Mouse (Mus musculus) embryo, embryonic 10.5 days (tissue): ENCODE data around the gene 4931414P19Rik.

Source experiments
- DNase-seq: peaks from one replicate; pipeline ENCODE4 v3.0.0-alpha.2; 2015; ENCODE audit warnings: low spot score

The 4931414P19Rik gene

DNA sequence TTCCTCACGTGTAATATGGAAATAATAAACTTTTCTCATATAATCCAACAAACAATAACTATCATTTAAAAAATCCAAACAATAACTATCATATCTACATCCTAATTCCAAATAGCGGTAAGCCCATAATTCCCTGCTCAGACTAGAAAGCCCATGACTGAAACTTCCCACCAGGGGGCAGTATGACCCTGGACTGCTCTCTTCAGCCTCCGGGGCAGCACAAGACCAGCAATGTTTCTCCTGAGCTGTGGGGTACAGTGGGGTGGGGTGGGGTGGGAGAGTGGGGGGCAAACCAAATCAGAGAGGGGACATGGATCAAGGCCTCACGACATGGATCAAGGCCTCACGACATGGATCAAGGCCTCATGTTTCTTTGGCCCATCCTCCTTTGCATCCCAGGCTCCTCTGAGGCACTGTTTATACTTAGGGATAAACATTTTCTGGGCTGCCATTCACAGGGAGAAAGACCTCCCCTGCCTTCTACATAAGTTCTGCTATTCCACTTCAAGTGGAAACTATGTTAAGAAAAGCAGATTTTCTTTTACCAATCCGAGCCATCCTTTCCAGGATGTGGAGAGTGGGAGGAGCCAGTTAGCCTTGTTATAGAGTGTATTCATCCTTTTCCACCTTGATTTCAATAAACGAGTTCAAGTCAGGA, 22.0 kb downstream of the 4931414P19Rik start:
- peak; percentile 80 for DNase-seq

DNA sequence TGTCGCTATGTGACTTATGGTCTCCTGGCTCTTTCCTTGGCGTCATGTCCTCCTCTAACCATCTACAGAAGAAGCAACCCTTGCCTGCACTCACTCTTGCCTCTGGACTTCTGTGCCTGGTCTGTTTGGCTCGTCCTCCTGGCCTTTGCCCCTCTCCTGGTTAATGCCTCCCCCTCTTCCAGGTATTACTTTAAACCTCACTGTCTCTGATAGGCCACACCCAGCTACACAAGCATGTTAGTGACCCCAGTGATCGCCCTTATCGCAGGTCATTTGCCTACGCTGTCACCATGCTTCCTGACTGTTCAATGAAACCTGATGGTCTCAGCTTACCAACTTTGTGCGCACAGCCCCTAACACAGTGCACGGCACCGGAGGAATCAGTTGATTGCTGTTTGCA, 23.3 kb downstream of the 4931414P19Rik start:
- DNase-seq = no peak

DNA sequence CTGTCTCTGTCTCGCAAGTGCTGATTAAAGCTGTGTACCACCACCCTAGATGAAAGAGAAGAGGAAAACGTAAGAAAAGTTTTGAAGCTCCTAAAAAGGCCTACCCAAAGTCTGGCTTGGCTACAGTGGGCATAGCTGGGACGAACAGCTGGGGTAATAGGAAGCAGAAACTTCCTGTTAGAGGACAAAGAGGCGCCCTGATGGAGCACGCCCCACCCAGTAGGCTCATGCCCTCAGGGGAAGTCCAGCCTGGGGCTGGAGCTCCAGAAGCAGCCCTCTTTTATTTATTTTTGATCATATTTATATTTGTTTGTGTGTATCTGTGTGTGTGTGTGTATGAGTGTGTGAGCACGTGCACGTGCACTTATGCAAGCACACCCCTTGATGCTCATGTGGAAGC, 26.2 kb downstream of the 4931414P19Rik start:
- no peak for DNase-seq

DNA sequence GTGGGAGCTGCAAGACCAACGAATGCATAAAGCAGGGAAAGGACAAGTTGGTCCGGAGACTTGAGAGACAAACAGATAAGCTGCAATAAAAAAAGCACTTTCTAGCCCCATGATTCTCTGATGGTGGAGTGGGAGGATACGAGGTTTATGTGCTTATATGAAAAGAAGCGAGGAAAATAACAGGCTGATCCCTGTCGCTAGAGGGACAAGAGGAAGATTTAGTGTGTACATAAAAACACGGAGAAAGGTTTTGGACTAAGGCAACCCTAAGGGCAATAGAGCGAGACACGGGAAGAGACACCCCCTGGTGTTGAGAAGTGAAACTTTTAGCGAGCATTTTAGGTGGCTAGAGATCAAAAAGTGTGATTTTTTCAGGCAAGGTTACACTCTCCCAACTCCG, 27.7 kb downstream of the 4931414P19Rik start:
- peak; percentile 85 for DNase-seq

DNA sequence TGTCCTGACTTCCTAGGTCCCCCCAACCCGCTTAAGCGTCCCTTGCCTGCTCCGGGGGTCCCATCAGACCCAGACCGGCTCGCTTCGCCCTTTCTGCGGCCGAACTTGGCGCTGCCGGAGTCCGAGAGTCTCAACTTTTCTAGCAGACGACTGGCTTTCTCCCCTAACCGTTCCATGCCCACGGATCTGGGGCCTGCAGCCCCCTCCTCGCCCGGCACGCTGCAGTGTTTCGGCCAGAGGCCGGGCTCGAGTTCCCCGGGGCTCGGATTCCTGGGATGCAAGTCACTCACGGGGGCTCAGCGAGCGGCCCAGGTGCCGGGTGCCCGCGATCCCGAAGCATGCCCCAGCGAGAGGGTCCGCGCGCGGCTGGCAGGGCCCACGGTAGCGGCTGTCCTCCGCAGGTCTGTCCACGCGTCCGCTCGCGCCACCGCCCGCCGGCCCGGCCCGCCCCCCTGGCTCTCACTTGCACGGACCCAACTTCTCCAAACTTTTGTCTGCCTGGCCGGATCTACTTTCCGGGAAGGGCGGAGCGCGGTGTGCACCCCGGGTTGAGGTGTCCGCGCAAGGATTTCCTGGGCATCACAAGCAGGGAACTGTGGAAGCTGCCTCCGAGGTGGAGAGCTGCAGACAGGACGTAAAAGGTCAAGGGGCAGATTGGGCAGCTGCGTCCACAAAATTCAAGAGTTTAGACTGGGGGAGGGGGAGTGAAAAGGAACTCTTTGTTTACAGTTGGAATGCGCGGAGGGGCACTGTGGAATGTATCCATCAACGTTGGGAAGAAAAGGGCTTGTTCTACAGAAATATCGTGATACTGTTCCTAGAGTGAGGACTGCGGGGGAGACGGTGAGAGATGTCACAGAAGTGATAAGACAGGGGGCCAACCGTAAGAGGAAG, 28.5 kb downstream of the 4931414P19Rik start, which contains the start of gene Ajuba:
Ajuba (minus strand) TSS at position 470 of the 894 bp plus-strand sequence.
- peak; percentile 95 for DNase-seq

DNA sequence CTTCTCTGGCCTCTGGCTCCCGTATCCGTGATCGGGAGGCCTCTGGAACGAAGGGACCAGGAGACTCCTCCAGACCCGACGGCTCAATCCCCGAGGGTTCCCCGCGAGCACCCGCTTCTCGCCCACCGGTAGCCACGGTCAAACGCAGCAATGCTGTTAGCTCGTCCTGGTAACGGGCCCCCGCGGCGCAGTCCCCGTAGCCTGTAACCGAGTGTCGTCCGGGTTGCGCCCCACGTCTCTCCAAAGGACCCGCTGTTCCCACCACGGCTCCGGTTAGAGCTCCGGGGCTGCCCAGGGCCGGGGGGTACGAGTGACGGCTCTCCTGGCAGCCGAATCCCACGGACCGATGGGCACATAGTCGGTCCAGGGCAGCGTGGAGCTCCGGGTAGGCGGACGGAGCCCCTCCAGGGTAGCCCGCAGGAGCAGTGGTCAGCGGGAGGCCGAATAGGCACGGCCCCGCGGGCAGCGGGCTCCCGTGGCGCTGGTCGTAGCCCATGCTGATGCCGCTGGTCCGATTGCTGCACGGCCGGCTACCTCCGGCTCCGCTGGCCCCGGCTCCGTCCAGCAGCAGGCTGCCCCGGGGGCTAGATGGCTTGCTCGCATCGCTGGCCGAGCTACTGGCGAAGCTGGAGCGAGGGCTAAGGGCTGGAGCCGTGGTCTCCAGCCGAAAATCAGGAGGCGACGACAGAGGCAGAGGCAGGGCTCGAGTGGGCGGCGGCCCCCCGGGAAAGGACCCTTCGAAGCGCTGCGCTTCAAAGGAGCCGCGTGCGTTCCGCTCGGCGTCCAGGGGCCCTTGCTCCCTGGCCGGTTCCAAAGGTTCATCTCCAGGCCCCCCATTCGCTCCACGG, 29.3 kb downstream of the 4931414P19Rik start:
- DNase-seq = peak; percentile 48

DNA sequence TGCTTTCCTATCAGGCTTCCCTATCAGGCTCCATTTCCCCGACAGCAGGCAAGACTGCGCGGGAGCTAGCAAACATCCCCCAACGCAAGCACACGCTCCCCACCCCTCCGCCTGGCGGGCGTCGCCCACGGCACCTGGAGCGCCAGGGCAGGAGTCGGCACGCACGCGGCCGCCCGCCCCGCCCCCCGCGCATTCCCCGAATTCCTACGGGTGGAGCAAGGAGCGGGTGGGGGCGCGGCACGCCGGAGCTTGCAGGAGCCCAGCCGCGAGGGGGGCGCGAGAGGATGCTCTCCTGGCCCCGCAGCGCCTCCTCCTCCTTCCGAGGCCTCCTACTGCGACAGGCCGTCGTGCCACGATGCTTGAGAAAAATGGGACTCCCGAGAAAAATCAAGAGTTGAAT, 30.2 kb downstream of the 4931414P19Rik start:
- peak; percentile 86 for DNase-seq

DNA sequence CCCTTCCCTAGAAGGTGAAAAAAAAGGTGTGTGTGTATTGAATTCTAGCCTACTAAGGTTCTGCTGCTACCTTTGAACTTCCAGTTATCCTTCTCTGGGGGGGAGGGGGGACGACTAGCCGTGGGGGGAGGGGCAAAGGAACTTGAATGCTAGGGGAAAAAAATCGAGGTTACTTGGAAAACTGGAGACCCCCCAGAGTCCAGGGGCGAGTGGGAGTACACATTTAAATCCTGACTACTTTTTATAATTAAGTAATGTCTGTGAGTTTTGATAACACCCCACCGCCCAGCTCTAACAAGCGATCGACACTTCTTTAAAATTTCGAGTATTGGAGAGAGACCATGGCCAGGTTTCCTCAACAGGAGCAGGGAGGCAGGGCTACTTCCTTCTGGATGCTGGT, 30.8 kb downstream of the 4931414P19Rik start:
- no peak for DNase-seq

DNA sequence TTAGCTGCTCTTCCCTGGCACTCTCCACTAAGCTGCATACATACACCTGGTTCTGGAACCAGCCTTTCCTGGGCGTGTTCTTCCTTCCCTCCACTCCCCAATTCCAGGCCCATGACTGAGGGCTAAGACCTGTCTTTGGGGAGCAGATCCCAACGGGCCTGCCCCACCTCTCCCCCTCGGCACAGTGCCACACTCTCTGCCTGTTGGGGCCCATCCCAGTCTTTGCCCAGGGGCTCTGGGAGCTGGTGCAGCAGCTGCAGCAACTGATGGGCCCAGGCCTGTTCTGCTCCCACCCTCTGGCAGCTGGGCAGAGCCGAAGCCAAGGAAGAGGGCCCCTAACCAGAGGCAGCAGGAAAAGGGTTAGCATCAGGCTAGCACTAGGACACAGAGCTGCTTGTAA, 31.5 kb downstream of the 4931414P19Rik start:
- no peak for DNase-seq

DNA sequence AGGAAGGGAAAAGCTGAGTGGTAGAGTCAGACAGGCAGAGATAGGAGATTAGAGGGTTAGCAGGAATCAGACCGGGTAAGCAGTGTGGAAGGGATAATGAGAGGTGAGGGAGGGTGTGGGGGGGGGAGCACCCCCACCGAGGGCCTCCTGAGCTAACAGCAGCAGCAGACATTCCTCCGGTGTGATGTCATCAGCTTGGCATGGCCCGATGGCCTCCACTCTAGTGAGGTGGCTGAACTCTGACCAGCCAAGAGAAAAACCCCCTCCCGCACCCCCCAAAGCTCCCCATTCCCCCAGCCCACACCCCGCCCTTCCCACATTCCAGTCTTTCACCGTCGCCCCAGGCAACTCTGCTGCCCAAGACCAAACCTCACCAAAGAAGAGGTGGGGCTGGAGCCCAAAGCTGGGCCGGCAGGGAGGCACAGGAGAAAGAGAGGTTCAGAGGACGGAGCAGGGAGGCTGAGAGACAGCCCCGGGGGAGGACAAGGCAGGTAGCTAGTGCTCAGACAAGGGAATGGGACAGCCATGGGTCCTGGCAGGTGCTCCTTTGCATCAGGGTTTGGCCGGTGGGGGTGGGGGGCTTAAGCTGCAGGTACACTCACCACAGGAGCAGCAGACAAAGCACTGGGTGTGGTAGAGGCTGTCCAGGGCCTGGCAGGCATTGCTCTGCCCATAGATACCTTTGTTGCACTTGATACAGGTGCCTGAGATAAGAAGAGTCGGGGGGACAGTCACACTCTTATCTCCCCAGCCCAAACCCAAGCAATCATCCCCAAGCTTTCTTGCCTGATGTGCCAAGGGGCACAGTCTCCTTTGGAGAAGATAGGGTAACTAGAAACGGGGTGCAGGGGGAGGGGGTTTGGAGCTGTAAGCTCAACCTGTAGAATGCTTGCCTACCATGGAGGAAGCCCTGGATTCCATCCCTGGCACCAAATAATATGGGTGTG, 32.7 kb downstream of the 4931414P19Rik start:
- DNase-seq = peak; percentile 90

DNA sequence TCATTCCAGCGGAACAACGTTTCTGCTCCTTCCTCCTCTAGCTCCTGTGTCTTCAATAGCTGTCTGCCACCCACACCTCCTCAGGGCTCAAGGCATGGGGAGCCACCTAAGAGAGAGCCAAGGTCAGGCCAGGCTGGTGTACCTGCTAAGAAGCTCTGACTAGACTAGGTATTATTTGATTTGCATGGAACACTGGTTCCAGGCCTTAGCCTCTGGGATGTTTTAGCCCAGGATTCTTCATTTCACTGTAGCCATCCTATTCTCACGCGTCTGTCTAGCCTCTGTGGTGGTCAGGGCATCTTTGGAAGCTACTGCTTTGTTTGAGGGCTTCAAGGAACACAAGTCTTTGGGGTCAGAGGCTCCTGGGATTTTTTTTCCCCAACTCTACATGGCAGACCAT, 33.7 kb downstream of the 4931414P19Rik start:
- no peak for DNase-seq

DNA sequence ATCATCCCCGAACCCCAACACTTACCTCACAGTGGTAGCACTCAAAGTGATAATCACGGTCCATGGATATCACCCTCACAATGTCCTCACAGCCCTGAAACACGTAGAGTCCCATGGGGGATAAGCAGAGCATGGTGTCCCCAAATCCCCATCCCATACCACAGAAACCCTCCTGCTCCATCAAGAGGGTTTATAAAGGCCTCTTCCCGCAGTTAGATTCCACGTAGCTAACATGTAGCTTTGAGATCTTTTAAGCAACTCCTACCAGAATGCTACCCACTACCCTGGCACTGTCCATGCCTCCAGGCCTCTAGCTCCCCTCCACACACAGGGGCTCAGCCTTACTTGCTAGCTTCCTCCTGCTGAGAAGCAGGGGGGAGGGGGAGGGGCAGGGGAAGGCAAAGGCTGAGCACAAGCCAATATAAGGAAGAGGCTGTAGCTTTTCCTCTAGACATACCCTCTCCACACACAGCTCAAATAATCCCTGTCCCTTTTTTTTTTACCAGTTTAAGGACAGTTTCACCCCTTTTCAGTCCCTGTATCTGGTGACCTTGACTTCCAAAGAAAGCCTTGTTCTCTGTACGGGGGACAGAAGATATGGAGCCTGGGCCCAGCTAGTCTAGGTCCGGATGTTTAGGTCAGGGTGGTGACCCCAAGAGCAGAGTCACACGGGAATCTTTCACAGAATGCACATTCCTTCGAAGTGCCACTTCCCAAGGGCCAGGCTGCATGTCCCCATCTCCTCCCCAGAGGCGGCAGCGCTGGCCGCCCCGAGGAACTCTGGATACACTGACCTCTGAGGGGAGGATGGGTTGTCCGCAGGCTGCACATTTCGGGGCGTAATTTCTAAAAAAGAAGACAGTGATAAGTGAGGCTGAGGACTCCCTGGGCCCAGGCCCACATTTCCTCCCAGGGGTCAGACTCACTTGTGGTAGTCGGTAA, 36.1 kb downstream of the 4931414P19Rik start:
- DNase-seq = peak; percentile 43

DNA sequence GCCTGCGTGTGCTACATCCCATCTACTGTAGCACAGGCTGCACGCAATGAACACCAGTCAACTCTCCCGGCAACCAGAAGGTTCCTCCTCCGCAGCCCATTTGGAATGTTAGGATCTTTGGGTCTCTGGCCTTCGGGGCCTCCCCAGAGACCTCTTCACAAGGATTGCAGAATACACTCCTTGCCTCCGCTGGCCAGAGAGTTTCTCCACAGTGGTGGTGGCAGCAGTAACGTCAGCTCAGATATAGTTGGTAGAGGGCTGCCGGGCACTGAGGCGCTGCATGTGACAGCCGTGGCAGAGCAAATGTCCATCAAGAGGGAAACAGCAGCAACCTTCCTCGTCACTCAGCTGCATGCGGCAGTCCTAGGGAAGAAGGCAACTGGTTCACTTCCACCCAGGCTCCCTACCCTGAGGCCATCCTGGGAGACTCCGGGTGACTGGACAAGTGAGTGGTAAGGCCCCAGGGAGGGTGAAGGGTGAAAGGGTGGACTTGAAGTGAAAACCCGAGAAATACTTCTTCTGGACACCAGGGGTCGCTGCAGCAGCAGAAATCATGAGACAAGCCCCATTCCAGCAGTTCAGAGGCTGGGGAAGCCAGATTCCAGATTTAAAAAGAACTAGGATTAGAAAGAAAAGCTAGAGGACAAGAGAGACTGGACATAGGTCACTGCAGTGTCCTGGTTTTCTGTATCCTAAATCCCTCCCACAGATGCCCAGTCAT, 36.9 kb downstream of the 4931414P19Rik start:
- DNase-seq = peak; percentile 90

DNA sequence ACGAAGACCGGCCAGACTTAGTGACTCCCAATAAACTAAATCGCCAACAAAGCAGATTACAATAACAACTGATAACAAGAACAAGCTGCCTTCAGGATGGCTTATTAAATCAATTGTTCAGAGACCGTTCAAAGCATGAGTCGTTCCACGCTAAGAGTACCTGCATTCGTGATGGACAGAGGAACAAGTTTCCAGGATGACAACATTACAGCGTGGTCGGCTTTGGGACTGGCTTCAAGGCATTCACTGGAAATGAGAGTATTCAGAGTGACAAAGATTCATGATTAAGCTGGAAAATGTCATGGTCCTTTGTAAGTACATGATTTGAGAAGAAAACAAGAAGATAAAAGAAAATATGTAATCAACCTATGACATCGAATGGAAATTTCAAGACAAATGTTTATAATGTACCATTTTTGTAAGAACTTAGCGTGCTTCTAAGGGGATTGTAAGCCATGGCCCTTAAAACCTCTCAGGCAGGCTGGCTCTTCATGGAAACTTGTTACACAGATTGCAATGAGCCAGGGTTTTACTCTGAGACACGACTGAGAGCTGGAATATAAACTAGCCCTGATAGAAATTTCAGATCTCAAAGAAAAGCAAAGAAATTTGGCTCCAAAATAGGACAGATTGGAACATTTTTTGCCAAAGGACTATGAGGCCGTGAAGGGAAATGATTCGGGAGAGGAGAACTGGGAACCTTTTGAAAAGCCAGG, 45.1 kb downstream of the 4931414P19Rik start:
- no peak for DNase-seq

DNA sequence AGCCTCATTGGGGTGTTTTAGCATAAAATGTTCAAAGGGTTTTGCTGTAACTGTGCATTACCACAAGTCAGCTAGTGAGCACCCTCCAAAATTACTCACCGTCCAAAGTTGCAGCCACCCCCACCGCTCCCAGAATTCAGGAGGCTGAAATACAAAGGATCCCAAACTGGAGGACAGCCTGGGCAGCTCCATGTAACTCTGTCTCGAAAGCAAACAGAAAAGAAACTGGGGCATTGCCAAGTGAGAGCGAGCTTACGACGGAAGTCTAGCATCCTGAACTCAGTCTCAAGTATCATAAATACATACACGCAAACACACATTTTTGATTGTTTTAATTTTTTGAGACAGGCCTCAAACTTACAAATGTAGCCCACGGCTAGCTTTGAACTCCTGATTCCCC, 48.5 kb downstream of the 4931414P19Rik start:
- DNase-seq = no peak

DNA sequence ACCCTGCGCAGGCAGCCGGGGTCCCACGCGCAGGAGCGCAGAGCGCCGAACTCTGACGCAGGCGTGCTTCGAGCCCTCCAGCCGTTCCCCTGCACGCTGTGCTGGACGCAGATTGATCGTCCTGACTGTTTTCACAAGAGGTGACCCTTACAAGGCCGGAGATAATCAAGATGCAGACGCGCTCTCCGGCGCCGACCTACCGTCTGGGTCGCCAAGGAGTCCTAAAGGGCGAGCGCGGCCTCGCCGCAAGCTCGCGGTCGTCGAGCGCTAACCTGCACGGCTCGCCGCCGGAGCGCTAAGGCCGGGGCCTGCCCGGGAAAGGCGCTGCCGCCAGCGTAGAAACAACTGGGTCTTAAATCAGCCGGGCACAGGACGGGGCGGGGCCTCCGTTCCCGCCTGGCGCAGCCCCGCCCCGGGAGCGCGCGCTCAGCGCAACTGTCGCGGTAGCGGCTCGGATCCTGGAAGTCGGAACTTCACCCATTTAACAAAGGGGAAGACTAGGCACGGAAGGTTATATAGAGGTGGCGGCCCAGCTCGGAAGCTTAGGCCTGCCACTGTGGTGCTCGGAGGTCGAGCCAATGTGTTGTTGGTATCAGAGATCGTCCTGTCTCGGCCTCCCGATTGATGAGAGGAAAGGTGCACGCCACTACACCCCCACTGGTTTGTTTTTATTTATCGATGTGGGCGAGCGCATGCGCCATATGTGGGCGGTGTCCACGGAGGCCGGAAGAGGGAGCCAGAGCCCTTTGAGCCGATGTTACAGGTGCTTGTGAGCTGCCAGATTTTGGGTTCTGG, 51.6 kb downstream of the 4931414P19Rik start, which contains the start of gene Haus4:
Haus4 (minus strand) TSS at position 642 of the 795 bp plus-strand sequence.
- peak; percentile 91 for DNase-seq

DNA sequence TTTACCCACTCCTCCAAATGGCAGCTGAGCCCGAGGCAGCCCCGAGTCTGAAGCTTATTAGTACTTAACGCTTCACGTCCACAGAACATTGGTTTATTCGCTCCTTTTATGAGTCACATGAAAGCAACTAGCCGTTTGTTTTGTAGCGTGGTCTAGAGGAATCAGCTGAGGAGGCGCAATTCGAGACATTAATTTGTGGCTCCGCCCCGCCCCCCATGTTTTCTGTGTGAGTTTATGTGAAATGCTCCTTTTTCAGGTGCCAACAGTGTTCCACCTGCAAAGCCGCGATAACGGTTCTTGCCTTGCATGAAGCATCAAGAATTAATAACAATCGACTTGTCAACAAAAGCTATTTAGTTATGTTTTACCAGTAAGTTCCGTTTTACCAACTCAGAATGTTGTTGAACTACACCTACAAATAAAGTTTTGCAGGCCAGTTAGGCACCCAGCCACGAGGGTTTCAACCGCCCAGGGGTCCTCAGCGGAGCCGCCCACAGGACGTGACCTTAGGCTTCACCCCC, 52.3 kb downstream of the 4931414P19Rik start:
- DNase-seq = peak; percentile 71
